Mouse (Mus musculus) CH12.LX (cell line): Measurements from ENCODE around the gene Slc25a11. TPM values are rescaled to one million over a fixed set of nuclear protein-coding genes. Genes with fewer than 3 reads are reported as not detected.

Experiments used
- DNase-seq: peaks from one replicate; pipeline ENCODE4 v3.0.0-alpha.2; 2013; ENCODE audit errors: extremely low read depth
- H3K27ac ChIP-seq: 2 replicates; pipeline ENCODE4 v1.5.1; 2012; ENCODE audit warnings: low read depth, mild to moderate bottlenecking, control low read depth, moderate library complexity; ENCODE audit not compliant: insufficient read depth
- H3K27me3 ChIP-seq: replicated peaks from 2 replicates; pipeline ENCODE3; 2012; ENCODE audit warnings: inconsistent platforms
- H3K36me3 ChIP-seq, 2 experiments: replicated peaks in 1 of 2; 2 replicates each; pipeline versions ENCODE3 to v1.6.1; 2012; ENCODE audit warnings: inconsistent platforms in 1 of 2, low read length in 1 of 2, mild to moderate bottlenecking in 1 of 2, mixed read lengths in 1 of 2, moderate library complexity in 1 of 2; ENCODE audit not compliant: control insufficient read depth in 1 of 2, insufficient read depth in 1 of 2
- H3K4me1 ChIP-seq, 2 experiments: 2 replicates each; pipeline ENCODE4 v1.6.1; 2012; ENCODE audit warnings: inconsistent platforms in 1 of 2, moderate library complexity in 1 of 2; ENCODE audit not compliant: insufficient read depth in 2 of 2, control insufficient read depth in 1 of 2
- H3K4me2 ChIP-seq: 2 replicates; pipeline ENCODE4 v1.6.1; 2012; ENCODE audit warnings: low read depth, mild to moderate bottlenecking, control low read depth; ENCODE audit not compliant: poor library complexity, insufficient read depth, severe bottlenecking
- H3K4me3 ChIP-seq, 3 experiments: fragments of 150-350 bp in 1 of 3; sonication (generic) in 1 of 3; replicated peaks in 1 of 3; 2 replicates each; pipeline versions ENCODE3 to v1.5.1; 2011 to 2012; ENCODE audit warnings: low read depth in 2 of 3, low read length in 2 of 3, mild to moderate bottlenecking in 2 of 3, moderate library complexity in 2 of 3, control low read depth in 1 of 3, improper control_type of control experiment in 1 of 3, inconsistent platforms in 1 of 3, mixed read lengths in 1 of 3; ENCODE audit not compliant: poor library complexity in 1 of 3
- H3K79me2 ChIP-seq: replicated peaks from 2 replicates; pipeline ENCODE4 v1.6.1; 2012; ENCODE audit warnings: mild to moderate bottlenecking, moderate library complexity; ENCODE audit not compliant: control insufficient read depth, poor library complexity, insufficient read depth, severe bottlenecking; ENCODE audit errors: extremely low read depth
- H3K9ac ChIP-seq: 2 replicates; pipeline ENCODE4 v1.6.1; 2012; ENCODE audit warnings: low read depth, mild to moderate bottlenecking, control low read depth, moderate library complexity; ENCODE audit not compliant: insufficient read depth
- H3K9me3 ChIP-seq: replicated peaks from 2 replicates; pipeline ENCODE3; 2012; ENCODE audit warnings: low read length, inconsistent platforms, mixed read lengths
- BHLHE40 ChIP-seq: IDR thresholded peaks from 2 replicates; pipeline ENCODE4 v1.6.1; 2011; ENCODE audit warnings: mild to moderate bottlenecking, low read depth, low read length, improper control_type of control experiment
- CHD1 ChIP-seq: IDR thresholded peaks from 2 replicates; pipeline ENCODE4 v1.6.1; 2012; ENCODE audit warnings: low read depth, low read length, improper control_type of control experiment, inconsistent platforms
- ETS1 ChIP-seq: conservative IDR thresholded peaks from 2 replicates; pipeline ENCODE4 v1.6.1; 2012; ENCODE audit warnings: low read depth, mild to moderate bottlenecking, inconsistent platforms, low read length, improper control_type of control experiment, moderate library complexity
- GABPA ChIP-seq: IDR thresholded peaks from 2 replicates; pipeline ENCODE4 v1.6.1; 2012; ENCODE audit warnings: low read depth, low read length, improper control_type of control experiment, inconsistent platforms; ENCODE audit not compliant: insufficient replicate concordance
- JUND ChIP-seq: conservative IDR thresholded peaks from 2 replicates; pipeline ENCODE4 v1.6.1; 2011; ENCODE audit warnings: low read depth, low read length, improper control_type of control experiment
- MAFK ChIP-seq: IDR thresholded peaks from 2 replicates; pipeline ENCODE4 v1.6.1; 2011; ENCODE audit warnings: low read length, improper control_type of control experiment; ENCODE audit not compliant: insufficient replicate concordance
- MEF2A ChIP-seq: IDR thresholded peaks from 2 replicates; pipeline ENCODE4 v1.6.1; 2014; ENCODE audit warnings: low read depth, mild to moderate bottlenecking, inconsistent platforms, low read length, improper control_type of control experiment, borderline replicate concordance
- MXI1 ChIP-seq: IDR thresholded peaks from 2 replicates; pipeline ENCODE4 v1.6.1; 2011; ENCODE audit warnings: mild to moderate bottlenecking, low read depth, low read length, improper control_type of control experiment
- NRF1 ChIP-seq: IDR thresholded peaks from 2 replicates; pipeline ENCODE4 v1.6.1; 2014; ENCODE audit warnings: low read depth, mild to moderate bottlenecking, inconsistent platforms, low read length, improper control_type of control experiment, moderate library complexity
- PAX5 ChIP-seq: IDR thresholded peaks from 2 replicates; pipeline ENCODE4 v1.6.1; 2012; ENCODE audit warnings: low read length, inconsistent platforms, mixed read lengths
- POLR2A ChIP-seq: IDR thresholded peaks from 2 replicates; pipeline ENCODE4 v1.6.1; 2011; ENCODE audit warnings: low read depth, mild to moderate bottlenecking, improper control_type of control experiment, low read length
- POLR2AphosphoS2 ChIP-seq: IDR thresholded peaks from 2 replicates; pipeline ENCODE4 v1.6.1; 2011; ENCODE audit warnings: low read depth, low read length, improper control_type of control experiment
- SIN3A ChIP-seq: IDR thresholded peaks from 2 replicates; pipeline ENCODE4 v1.6.1; 2012; ENCODE audit warnings: low read length, improper control_type of control experiment, inconsistent platforms
- TCF12 ChIP-seq: IDR thresholded peaks from 2 replicates; pipeline ENCODE4 v1.6.1; 2014; ENCODE audit warnings: low read depth, mild to moderate bottlenecking, inconsistent platforms, low read length, improper control_type of control experiment
- UBTF ChIP-seq: IDR thresholded peaks from 2 replicates; pipeline ENCODE4 v1.6.1; 2012; ENCODE audit warnings: low read depth, mild to moderate bottlenecking, inconsistent platforms, low read length, improper control_type of control experiment, moderate library complexity
- USF2 ChIP-seq: conservative IDR thresholded peaks from 2 replicates; pipeline ENCODE4 v1.6.1; 2011; ENCODE audit warnings: low read depth, low read length, improper control_type of control experiment
- ZKSCAN1 ChIP-seq: IDR thresholded peaks from 2 replicates; pipeline ENCODE4 v1.6.1; 2012; ENCODE audit warnings: low read depth, inconsistent platforms, low read length, improper control_type of control experiment, borderline replicate concordance
- dilution Hi-C: fragments of 300-500 bp; cut with MboI; formaldehyde crosslinking; loops from 2 replicates; pipeline ENCODE4 v1.14.3; 2020; ENCODE audit warnings: low sequenced_read_pairs; ENCODE audit not compliant: extremely low pct_unique_long_range_greater_than_20kb, extremely low pct_ligation_motif_present
- in situ Hi-C: fragments of 300-500 bp; cut with MboI; formaldehyde crosslinking; loops from 3 replicates; pipeline ENCODE4 v1.14.3; 2019; ENCODE audit warnings: low sequenced_read_pairs, low pct_ligation_motif_present, low pct_unique_long_range_greater_than_20kb, mixed read lengths
- polyA plus RNA-seq: library from polyadenylated mRNA; unstranded; fragments of >175 nt; gene quantifications from 2 replicates; pipeline ENCODE4 v1.2.1, GENCODE M21; 2012; ENCODE audit warnings: low read depth; ENCODE audit not compliant: insufficient read length
- total RNA-seq, 2 experiments: library from RNA; depleted of rRNA; stranded (reverse); fragments of 300-350 nt in 1 of 2; fragments of >200 nt in 1 of 2; gene quantifications; 2 replicates each; pipeline ENCODE4 v1.2.3; 2012 to 2014

The Slc25a11 gene
- total and polyA plus RNA-seq, 3 experiments = 99.0 to 135 (median 132) TPM

DNA sequence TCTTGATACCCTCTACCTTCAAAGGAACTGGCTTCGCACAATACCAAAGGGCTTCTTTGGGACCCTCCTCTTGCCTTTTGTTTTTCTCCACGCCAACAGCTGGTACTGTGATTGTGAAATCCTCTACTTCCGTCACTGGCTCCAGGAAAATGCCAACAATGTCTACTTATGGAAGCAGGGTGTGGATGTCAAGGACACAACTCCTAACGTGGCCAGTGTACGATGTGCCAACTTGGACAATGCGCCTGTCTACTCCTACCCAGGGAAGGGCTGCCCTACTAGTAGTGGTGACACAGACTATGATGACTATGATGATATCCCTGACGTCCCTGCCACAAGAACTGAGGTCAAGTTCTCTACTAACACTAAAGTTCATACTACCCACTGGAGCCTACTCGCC, 7.3 kb downstream of the Slc25a11 start:
- Histone ChIP-seq H3K9me3 (no peaks in the 10 kb centered on the region), H3K4me3 (no peak overlapping the region), H3K27me3 (no peaks in the 10 kb centered on the region), H3K9ac (no peak overlapping the region), H3K4me1 (peaks cover 0 to 1% of the 10 kb centered on the region in 2 experiments; a peak in 2 of 4 replicates), H3K79me2 (no peaks in the 10 kb centered on the region), H3K36me3 (peaks cover 8 to 39% of the 10 kb centered on the region in 2 experiments), H3K4me2 (no peak overlapping the region), H3K27ac (no peak overlapping the region)
- no peak for DNase-seq
- dilution Hi-C loops (no loop called here), in situ Hi-C loops (no loop called here)
- TF ChIP-seq MEF2A (no peak), USF2 (no peak), JUND (no peak), ETS1 (no peak), UBTF (no peak)

DNA sequence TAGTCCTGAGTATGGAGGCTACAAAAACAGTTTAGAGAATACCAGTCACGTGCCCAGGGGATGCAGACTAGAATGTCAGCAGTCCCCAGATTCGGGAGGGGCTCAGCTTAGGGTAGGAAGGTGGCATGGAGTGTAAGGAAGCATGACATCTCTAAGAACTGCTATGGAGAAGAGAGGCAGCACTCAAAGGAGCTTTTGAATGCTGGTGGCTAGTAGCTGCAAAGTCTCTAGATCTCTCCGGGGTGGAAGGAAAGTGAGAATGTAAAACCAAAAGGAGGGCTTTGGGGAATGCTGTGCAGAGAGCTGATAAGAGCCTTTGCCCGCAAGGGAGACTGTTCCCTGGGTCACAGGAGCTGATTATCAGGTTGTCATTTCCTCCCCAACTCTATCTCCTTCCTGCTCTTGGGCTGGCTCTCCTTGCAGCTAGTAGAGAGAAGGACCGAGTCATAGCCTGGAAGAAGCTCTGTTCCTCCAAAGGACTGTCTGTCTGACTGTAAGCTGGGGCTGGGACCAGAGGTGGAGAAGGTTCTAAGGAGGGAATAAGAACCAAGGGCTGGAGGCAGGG, 8.5 kb downstream of the Slc25a11 start, which contains the start of gene Gp1ba:
Gene Gp1ba (plus strand): TSS at position 409 of the 565 bp plus-strand sequence.
- no peak for DNase-seq
- H3K27me3 ChIP-seq = no peaks in the 10 kb centered on the region
- in situ Hi-C loops = no loop called here
- H3K27ac ChIP-seq = no peak within 1 kb of the TSS
- H3K4me1 ChIP-seq = no peaks in the 10 kb centered on the region
- TF ChIP-seq PAX5 = no peak
- TF ChIP-seq CHD1 = no peak
- no peak for TF ChIP-seq POLR2A
- TF ChIP-seq ETS1 = no peak
- no peak for TF ChIP-seq ZKSCAN1
- TF ChIP-seq POLR2AphosphoS2 = no peak
- no peak for TF ChIP-seq GABPA
- TF ChIP-seq, all 38 proteins: peak for 0
- H3K4me3 ChIP-seq = no peak within 1 kb of the TSS
- dilution Hi-C loops = no loop called here
- no peaks in the 10 kb centered on the region for H3K79me2 ChIP-seq
- H3K9ac ChIP-seq = no peak within 1 kb of the TSS
- H3K9me3 ChIP-seq = no peaks in the 10 kb centered on the region
- H3K4me2 ChIP-seq = no peak within 1 kb of the TSS
- H3K36me3 ChIP-seq = peaks cover 0 to 27% of the 10 kb centered on the region in 2 experiments

GRCm38 (mm10) chr11:70638293-70638692, 9.0 kb downstream of the Slc25a11 start:
- H3K4me2 ChIP-seq = no peak overlapping the region

More at GRCm38 (mm10) chr11:70638293-70638692, 9.0 kb downstream of the Slc25a11 start:
- Histone ChIP-seq H3K27me3 (no peaks in the 10 kb centered on the region), H3K9ac (no peak overlapping the region), H3K27ac (no peak overlapping the region), H3K79me2 (no peaks in the 10 kb centered on the region), H3K4me3 (no peak overlapping the region), H3K9me3 (no peaks in the 10 kb centered on the region), H3K4me1 (no peaks in the 10 kb centered on the region), H3K36me3 (peaks cover 0 to 23% of the 10 kb centered on the region in 2 experiments)
- in situ Hi-C loops = no loop called here
- dilution Hi-C loops = no loop called here
- no peak for DNase-seq
- TF ChIP-seq BHLHE40 (no peak), MAFK (no peak), GABPA (no peak), MXI1 (no peak), NRF1 (no peak), SIN3A (no peak), CHD1 (no peak), TCF12 (no peak)
